Mouse (Mus musculus) heart, adult 11 months (tissue): ENCODE results near the gene Ppp1r26.

ENCODE experiments used
- DNase-seq: peaks from one replicate; pipeline ENCODE4 v3.0.0; 2022

Gene Ppp1r26

DNA sequence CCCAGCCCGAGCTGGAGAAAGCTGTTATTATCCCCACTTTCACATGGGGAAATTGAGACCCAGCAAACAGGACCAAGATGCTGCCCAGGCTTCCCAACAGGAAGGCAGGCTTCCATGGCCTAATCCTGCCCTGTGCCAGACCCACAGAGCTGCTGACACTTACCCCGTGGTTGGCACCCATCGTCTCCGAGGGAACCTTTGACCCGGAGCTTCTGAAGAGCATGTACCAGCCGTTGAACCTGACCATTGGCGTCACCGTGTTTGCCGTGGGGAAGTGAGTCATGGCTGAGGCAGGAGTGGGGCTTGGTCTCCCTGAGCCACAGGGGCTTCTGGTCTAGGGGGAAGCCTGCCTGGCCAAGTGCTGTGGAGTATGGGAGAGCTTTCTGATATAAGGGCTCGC, 56.4 kb downstream of the Ppp1r26 start:
- peak; percentile 82 for DNase-seq

GRCm38 (mm10) chr2:28504676-28505075, 58.1 kb downstream of the Ppp1r26 start:
- DNase-seq: no peak
